Mouse (Mus musculus) midbrain, embryonic 15.5 days (tissue): ENCODE measurements at regions not wholly inside any gene's neighbourhood (a gene's known extent, or its start where the extent isn't known, plus 50 kb on each side); places are given as distances from the start of the nearest gene placed in this dataset.
A peak's percentile ranks its signal among the peaks of the same experiment; 100 is the strongest.

ENCODE experiments used
- ATAC-seq: fragments of 200-750 bp; cut with Nextera tagmentation; replicated peaks from 2 replicates; pipeline ENCODE4 v1.8.0; 2017; ENCODE audit warnings: moderate TSS enrichment
- H3K27ac ChIP-seq: fragments of 300-500 bp; sonication (generic); 2 replicates; pipeline ENCODE4 v1.5.1; 2015; ENCODE audit warnings: mild to moderate bottlenecking, inconsistent platforms
- H3K27me3 ChIP-seq: fragments of 300-500 bp; sonication (generic); replicated peaks from 2 replicates; pipeline ENCODE4 v1.6.1; 2015; ENCODE audit warnings: inconsistent platforms
- H3K36me3 ChIP-seq: fragments of 300-500 bp; sonication (generic); replicated peaks from 2 replicates; pipeline ENCODE4 v1.6.1; 2015; ENCODE audit warnings: inconsistent platforms
- H3K4me1 ChIP-seq: fragments of 300-500 bp; sonication (generic); 2 replicates; pipeline ENCODE4 v1.6.1; 2015; ENCODE audit warnings: inconsistent platforms
- H3K4me2 ChIP-seq: fragments of 300-500 bp; sonication (generic); 2 replicates; pipeline ENCODE4 v1.6.1; 2015; ENCODE audit warnings: inconsistent platforms, mild to moderate bottlenecking, moderate library complexity
- H3K4me3 ChIP-seq: fragments of 300-500 bp; sonication (generic); 2 replicates; pipeline ENCODE4 v1.5.1; 2015; ENCODE audit warnings: mild to moderate bottlenecking, inconsistent platforms
- H3K9ac ChIP-seq: fragments of 300-500 bp; sonication (generic); 2 replicates; pipeline ENCODE4 v1.6.1; 2015; ENCODE audit warnings: mild to moderate bottlenecking, inconsistent platforms
- H3K9me3 ChIP-seq: fragments of 300-500 bp; sonication (generic); 2 replicates; pipeline ENCODE4 v1.6.1; 2016; ENCODE audit warnings: inconsistent platforms
- WGBS: fragments of 180-500 bp; shearing (Covaris S2); methylation state at CpG from one replicate; pipeline ENCODE4 v1.1.7; 2015; ENCODE audit warnings: mixed read lengths; 5-methylcytosine and 5-hydroxymethylcytosine counted together

DNA sequence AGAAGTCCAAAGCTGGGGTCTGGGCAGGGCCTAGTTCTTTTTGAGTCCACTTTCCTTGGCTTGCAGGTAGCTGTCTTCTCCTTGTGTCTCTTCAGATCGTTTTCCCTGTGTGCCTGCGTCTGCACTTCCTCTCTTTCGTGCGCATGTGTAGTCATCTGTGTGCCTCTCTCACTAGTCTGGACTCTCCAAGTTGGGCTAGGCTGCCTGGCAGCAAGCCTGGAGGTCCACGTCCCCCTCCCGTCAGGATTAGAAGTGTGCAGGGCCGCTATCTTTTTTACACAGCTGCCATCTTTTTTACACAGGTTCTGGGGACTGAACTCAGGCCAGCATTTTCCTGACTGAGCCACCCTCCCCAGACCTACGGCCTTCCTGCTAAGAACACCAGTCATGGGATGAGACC is 55.8 kb upstream of the Sec14l1 start:
- no peak overlapping the region for H3K4me3 ChIP-seq
- peaks cover 31% of the 10 kb centered on the region for H3K4me1 ChIP-seq
- H3K9me3 ChIP-seq, result no peaks in the 10 kb centered on the region
- H3K4me2 ChIP-seq, result no peak overlapping the region
- H3K27ac ChIP-seq, result peak overlapping the region; percentile 83
- WGBS, result 40% methylated on average over 8 of the region's 8 CpGs
- ATAC-seq, result no peak
- H3K9ac ChIP-seq, result no peak overlapping the region
- H3K27me3 ChIP-seq, result no peaks in the 10 kb centered on the region
- no peaks in the 10 kb centered on the region for H3K36me3 ChIP-seq

DNA sequence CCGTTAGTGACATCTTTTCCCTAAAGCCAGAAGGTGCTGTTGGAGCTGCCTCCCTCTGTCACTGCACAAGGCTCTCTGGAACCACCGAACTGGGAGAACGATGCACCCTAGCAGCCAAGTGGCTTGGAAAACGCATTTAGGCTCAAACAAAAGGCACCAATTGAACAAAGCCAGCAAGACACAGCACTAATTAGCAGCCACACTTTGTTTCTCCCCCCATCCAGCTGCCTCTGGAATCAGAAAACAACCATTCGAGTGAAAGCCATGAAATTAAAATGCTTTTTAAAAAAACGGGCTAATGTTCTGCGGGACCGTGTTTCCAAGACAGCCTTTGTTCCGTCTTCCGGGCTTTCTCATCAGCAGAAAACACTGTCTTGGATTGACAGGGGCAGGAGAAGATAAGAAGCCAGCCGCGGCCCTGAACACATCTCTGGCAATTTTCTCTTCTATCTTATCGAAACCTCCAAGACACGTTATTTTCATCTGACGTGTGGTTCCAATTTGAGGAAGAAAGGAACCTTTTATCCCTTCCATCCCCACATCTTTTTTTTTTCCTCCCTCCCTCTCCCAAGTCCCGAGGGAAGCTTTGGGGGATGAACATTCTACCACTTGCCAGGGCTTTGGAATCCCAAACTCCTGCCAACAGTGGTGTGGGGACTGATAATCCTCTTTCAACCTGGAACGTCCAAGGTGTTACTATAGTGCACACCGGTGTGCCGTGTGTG is 54.8 kb upstream of the Sec14l1 start:
- Histone ChIP-seq H3K36me3 (no peaks in the 10 kb centered on the region), H3K9me3 (no peaks in the 10 kb centered on the region), H3K27ac (peak overlapping the region; percentile 83), H3K9ac (no peak overlapping the region; the same call in 1 of the 2 replicates), H3K4me2 (peak overlapping the region; percentile 36), H3K4me3 (0 out of 2 replicates have a peak overlapping the region, but pooled peaks have one; percentile 4), H3K4me1 (peaks cover 31% of the 10 kb centered on the region), H3K27me3 (no peaks in the 10 kb centered on the region)
- no peak for ATAC-seq
- 2% methylated on average over 19 of the region's 19 CpGs for WGBS

DNA sequence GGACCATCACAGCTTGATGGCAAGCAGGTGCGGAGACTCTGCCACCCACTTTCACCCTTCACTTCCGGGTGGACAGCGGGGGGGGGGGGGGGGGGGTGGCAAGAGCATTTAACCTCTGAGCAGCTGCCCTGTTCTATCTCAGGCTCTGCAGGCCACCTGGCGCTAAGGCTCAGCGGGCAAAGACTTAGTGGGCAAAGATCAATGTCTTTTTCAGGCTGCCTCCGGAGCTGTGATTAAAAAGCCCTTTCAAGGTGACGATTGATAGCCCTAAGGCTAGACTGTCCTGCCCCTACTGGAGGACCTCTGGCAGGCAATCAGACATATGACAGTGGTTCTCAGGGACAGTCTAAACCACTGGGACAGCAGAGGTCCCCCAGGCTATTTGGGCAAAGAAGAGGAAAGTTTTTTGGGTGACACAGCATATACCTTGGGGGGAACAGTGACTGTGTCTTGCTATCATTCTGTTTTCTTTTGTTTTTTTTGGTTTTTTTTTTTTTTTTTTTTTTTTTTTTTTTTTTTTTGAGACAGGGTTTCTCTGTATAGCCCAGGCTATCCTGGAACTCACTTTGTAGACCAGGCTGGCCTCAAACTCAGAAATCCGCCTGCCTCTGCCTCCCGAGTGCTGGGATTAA is 54.1 kb upstream of the Sec14l1 start:
- Histone ChIP-seq H3K36me3 (no peaks in the 10 kb centered on the region), H3K4me1 (peaks cover 31% of the 10 kb centered on the region), H3K4me2 (peak overlapping the region; percentile 36), H3K9ac (no peak overlapping the region; the same call in 1 of the 2 replicates), H3K27me3 (no peaks in the 10 kb centered on the region), H3K27ac (peak overlapping the region; percentile 83), H3K4me3 (0 out of 2 replicates have a peak overlapping the region, but pooled peaks have one; percentile 4), H3K9me3 (no peaks in the 10 kb centered on the region)
- ATAC-seq, result no peak
- 27% methylated on average over 9 of the region's 9 CpGs for WGBS

DNA sequence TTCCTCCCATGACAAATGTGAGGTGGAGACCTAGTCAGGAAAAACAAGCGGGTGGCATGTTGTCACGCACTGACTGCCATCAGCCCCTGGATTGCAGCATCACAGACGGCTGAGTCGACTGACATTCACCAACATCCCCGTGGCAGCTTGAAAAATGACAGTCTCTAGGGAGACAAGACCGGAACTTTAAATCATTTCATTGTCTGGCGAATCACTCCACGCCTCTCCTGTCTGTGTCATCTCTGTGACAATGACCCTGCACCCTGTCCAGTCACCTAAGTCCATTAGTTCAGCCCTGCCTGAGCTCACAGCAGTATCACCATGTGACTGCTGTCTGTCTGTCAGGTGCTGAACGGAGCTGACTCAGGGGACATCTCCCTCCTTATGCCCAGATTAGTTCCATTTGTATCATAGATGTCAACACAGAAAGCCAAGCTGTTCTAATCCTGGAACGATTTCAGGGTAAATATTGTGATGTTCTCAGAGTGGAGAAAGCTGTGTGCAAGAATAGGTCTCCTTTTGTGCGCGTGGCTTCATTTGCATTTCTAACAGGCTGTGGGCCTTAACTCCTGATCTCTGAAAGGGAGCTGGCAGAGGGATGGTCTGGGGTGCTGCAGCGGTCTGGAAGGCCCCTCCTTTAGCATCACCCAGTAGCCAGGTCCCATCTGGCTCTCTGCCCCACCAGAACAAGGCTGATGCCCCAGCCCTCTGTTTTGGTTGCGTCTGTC is 52.0 kb upstream of the Sec14l1 start:
- Histone ChIP-seq H3K9ac (no peak overlapping the region), H3K4me3 (no peak overlapping the region), H3K9me3 (no peaks in the 10 kb centered on the region), H3K27ac (peak overlapping the region; percentile 58), H3K36me3 (no peaks in the 10 kb centered on the region), H3K27me3 (no peaks in the 10 kb centered on the region), H3K4me2 (no peak overlapping the region), H3K4me1 (peaks cover 26% of the 10 kb centered on the region)
- ATAC-seq, result 0 out of 2 replicates have a peak, but pooled peaks have one; percentile 25
- WGBS, result 15% methylated on average over 14 of the region's 14 CpGs
